Mouse (Mus musculus): ENCODE measurements at regions not wholly inside any gene's neighbourhood (a gene's known extent, or its start where the extent isn't known, plus 50 kb on each side); places are given as distances from the start of the nearest gene placed in this dataset.

GRCm38 (mm10) chr8:15343616-15344015, 297.7 kb upstream of the BB014433 start:
- TF ChIP-seq FLI1 (IDR thresholded peaks at IDR 0.05; ENCODE audit: low read length) (no peak), GATA1 (IDR thresholded peaks at IDR 0.05; ENCODE audit: borderline replicate concordance, low read length) (no peak)
